Mouse (Mus musculus) myocyte (in vitro differentiated cells): ENCODE results near the gene AU018091.

Experiments
- MYOD1 ChIP-seq, 3 experiments: IDR thresholded peaks; one replicate each; pipeline ENCODE4 v1.6.1; 2011; ENCODE audit warnings: control low read depth in 2 of 3, low read depth in 2 of 3, mild to moderate bottlenecking in 2 of 3, moderate library complexity in 1 of 3; ENCODE audit not compliant: insufficient read length in 2 of 3, control insufficient read depth in 1 of 3
- MYOG ChIP-seq, 3 experiments: IDR thresholded peaks; one replicate each; pipeline ENCODE4 v1.6.1; 2011; ENCODE audit warnings: control low read depth in 2 of 3, low read depth in 2 of 3, mild to moderate bottlenecking in 2 of 3; ENCODE audit not compliant: insufficient read length in 2 of 3, control insufficient read depth in 1 of 3, insufficient read depth in 1 of 3
- POLR2A ChIP-seq: IDR thresholded peaks from one replicate; pipeline ENCODE4 v1.6.1; 2011; ENCODE audit warnings: low read depth, mild to moderate bottlenecking, control low read depth, moderate library complexity; ENCODE audit not compliant: insufficient read length

DNA sequence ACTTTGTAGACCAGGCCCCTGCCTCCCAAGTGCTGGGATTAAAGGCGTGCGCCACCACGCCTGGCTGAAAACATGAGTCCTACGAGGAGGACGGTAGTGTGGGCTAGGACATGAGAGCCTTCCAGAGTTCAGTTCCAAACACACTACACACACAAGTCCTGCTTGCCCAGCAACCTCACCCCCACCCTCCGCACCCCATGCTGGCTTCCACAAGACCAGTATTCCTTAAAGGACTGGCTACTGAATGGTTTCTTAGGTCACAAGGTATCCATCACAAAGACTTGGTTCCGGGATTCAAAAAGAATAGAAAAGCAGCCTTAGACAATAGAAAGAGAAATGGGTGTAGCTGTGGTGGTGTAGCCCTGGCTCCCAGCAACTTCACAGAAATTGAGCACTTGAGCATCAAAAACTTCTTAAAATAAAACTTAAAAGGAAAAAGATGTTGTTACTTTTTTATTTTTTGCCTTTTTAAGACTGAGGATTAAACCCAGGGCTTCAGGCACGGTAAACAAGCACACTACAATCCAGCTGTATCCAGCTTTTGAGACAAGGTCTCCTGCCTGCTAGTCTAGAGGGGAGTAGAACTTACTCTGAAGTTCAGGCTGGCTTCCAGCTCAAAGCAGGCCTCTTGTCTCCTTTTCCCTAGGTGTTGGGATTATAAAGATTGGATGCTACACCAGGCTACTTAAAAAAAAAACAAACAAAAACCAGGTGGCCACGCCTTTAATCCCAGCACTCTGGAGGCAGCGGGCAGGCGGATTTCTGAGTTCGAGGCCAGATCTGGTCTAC lies 43.2 kb upstream of the AU018091 start:
- TF ChIP-seq MYOG (IDR thresholded peaks at IDR 0.05; ENCODE audit: control insufficient read depth in 1 of 3, insufficient read depth in 1 of 3, insufficient read length in 2 of 3, low read depth in 2 of 3) (no peak), POLR2A (no peak), MYOD1 (IDR thresholded peaks at IDR 0.05; ENCODE audit: control insufficient read depth in 1 of 3, insufficient read length in 2 of 3, low read depth in 2 of 3) (no peak)
